8 mouse cellular contexts compared by ENCODE assay signal in genomic region chr17:26947231-26948100, GRCm38 (mm10). TPM values are rescaled to one million over a fixed set of nuclear protein-coding genes. Genes with fewer than 3 reads are reported as not detected.
DNase-seq lines count a peak whose midpoint lies in the region; ATAC-seq and TF ChIP-seq lines count a peak whose summit lies in the region.

No protein-coding gene starts in this region.

- no peak overlapping the region for H3K4me3 ChIP-seq in kidney, embryonic 16.5 days (ENCODE audit: low read length)
- H3K4me3 ChIP-seq in embryonic facial prominence, embryonic 10.5 days: peak overlapping the region; percentile 66
- peak overlapping the region; percentile 56 for H3K4me3 ChIP-seq in hindbrain, embryonic 10.5 days
- H3K4me3 ChIP-seq in midbrain, embryonic 11.5 days (ENCODE audit: low read depth, low read length): peak overlapping the region; percentile 28
- H3K4me3 ChIP-seq in thymus, adult 2 months (ENCODE audit: control insufficient read depth, insufficient read depth, low read length): no peak overlapping the region

- no peaks in the 10 kb centered on the region for H3K36me3 ChIP-seq in kidney, embryonic 16.5 days (ENCODE audit: insufficient read depth, low read length)
- H3K36me3 ChIP-seq in embryonic facial prominence, embryonic 10.5 days (replicated peaks): peaks cover 7% of the 10 kb centered on the region
- H3K36me3 ChIP-seq in hindbrain, embryonic 10.5 days: peaks cover 13% of the 10 kb centered on the region; the same call in 1 of the 2 replicates
- H3K36me3 ChIP-seq in midbrain, embryonic 11.5 days (ENCODE audit: control insufficient read depth, insufficient read depth, low read length): no peaks in the 10 kb centered on the region
- no peaks in the 10 kb centered on the region for H3K36me3 ChIP-seq in thymus, adult 2 months (ENCODE audit: control insufficient read depth, insufficient read depth, low read length)

- TF ChIP-seq POLR2A in thymus, adult 2 months (IDR thresholded peaks at IDR 0.05; ENCODE audit: control insufficient read depth, extremely low read depth, insufficient read depth, low read length, poor library complexity): no peak

- H3K9ac ChIP-seq in kidney, embryonic 16.5 days (replicated peaks; ENCODE audit: low read length): peak overlapping the region; percentile 80
- peak overlapping the region; percentile 71; the same call in 1 of the 2 replicates for H3K9ac ChIP-seq in midbrain, embryonic 11.5 days (ENCODE audit: low read length)

- H3K4me1 ChIP-seq in kidney, embryonic 16.5 days (ENCODE audit: insufficient read depth, low read length): peaks cover 62% of the 10 kb centered on the region
- H3K4me1 ChIP-seq in embryonic facial prominence, embryonic 10.5 days: peaks cover 81% of the 10 kb centered on the region
- peaks cover 93% of the 10 kb centered on the region for H3K4me1 ChIP-seq in hindbrain, embryonic 10.5 days (replicated peaks)
- peaks cover 60% of the 10 kb centered on the region for H3K4me1 ChIP-seq in midbrain, embryonic 11.5 days (ENCODE audit: control insufficient read depth, insufficient read depth, low read length)
- peaks cover 27% of the 10 kb centered on the region for H3K4me1 ChIP-seq in thymus, adult 2 months (replicated peaks; ENCODE audit: control insufficient read depth, insufficient read depth, low read length)

- ATAC-seq in kidney, embryonic 16.5 days (ENCODE audit: low FRiP score, low TSS enrichment): no peak
- no peak for ATAC-seq in midbrain, embryonic 11.5 days (ENCODE audit: low FRiP score)
- no peak for ATAC-seq in megakaryocyte-erythroid progenitor cell, adult 5-6 weeks (replicated peaks; ENCODE audit: low FRiP score, low TSS enrichment, poor library complexity, severe bottlenecking)

- TF ChIP-seq CTCF in thymus, adult 2 months (IDR thresholded peaks at IDR 0.05; ENCODE audit: borderline replicate concordance, control insufficient read depth, extremely low read depth, insufficient read depth, low read length, poor library complexity): no peak

- no peaks in the 10 kb centered on the region for H3K9me3 ChIP-seq in kidney, embryonic 16.5 days (ENCODE audit: low read length)
- H3K9me3 ChIP-seq in embryonic facial prominence, embryonic 10.5 days: no peaks in the 10 kb centered on the region
- no peaks in the 10 kb centered on the region for H3K9me3 ChIP-seq in hindbrain, embryonic 10.5 days
- no peaks in the 10 kb centered on the region for H3K9me3 ChIP-seq in midbrain, embryonic 11.5 days (ENCODE audit: control insufficient read depth, low read length)

- no peak for DNase-seq in kidney, postnatal 10 days
- no peak for DNase-seq in embryonic facial prominence, embryonic 10.5 days (ENCODE audit: low spot score)
- DNase-seq in hindbrain, embryonic 10.5 days (ENCODE audit: low spot score): no peak
- peak; percentile 91 for DNase-seq in midbrain, embryonic 11.5 days (ENCODE audit: low spot score, missing footprints)
- no peak for DNase-seq in thymus, adult 2 months
- no peak for DNase-seq in thymus, postnatal 10 days (ENCODE audit: low spot score in 2 of 2)

- H3K27ac ChIP-seq in kidney, embryonic 16.5 days (ENCODE audit: low read length): peak overlapping the region; percentile 82; the same call in 1 of the 2 replicates
- H3K27ac ChIP-seq in embryonic facial prominence, embryonic 10.5 days (replicated peaks): peak overlapping the region; percentile 84
- H3K27ac ChIP-seq in hindbrain, embryonic 10.5 days: peak overlapping the region; percentile 87
- H3K27ac ChIP-seq in midbrain, embryonic 11.5 days (ENCODE audit: low read depth, low read length): peak overlapping the region; percentile 52
- no peak overlapping the region for H3K27ac ChIP-seq in thymus, adult 2 months (ENCODE audit: control insufficient read depth, insufficient read depth, low read length)

- 56% methylated on average over 12 of the region's 12 CpGs for WGBS in kidney, embryonic 16.5 days
- WGBS in embryonic facial prominence, embryonic 10.5 days: 45% methylated on average over 12 of the region's 12 CpGs
- 27% methylated on average over 12 of the region's 12 CpGs for WGBS in hindbrain, embryonic 10.5 days
- 26% methylated on average over 12 of the region's 12 CpGs for WGBS in midbrain, embryonic 11.5 days
- 88% methylated on average over 12 of the region's 12 CpGs for WGBS in thymus, adult 2 months

- no peaks in the 10 kb centered on the region for H3K27me3 ChIP-seq in kidney, embryonic 16.5 days (ENCODE audit: insufficient read depth, low read length)
- H3K27me3 ChIP-seq in embryonic facial prominence, embryonic 10.5 days (replicated peaks; ENCODE audit: low read depth, poor library complexity, severe bottlenecking): peaks cover 31% of the 10 kb centered on the region
- H3K27me3 ChIP-seq in hindbrain, embryonic 10.5 days (ENCODE audit: insufficient read depth, poor library complexity, severe bottlenecking): 0 out of 2 replicates have a peak, but pooled peaks cover 8% of the 10 kb centered on the region
- H3K27me3 ChIP-seq in midbrain, embryonic 11.5 days (ENCODE audit: control insufficient read depth, insufficient read depth, low read length): no peaks in the 10 kb centered on the region
- peaks cover 10% of the 10 kb centered on the region; the same call in 1 of the 2 replicates for H3K27me3 ChIP-seq in thymus, adult 2 months (ENCODE audit: control insufficient read depth, insufficient read depth, low read length)

- H3K4me2 ChIP-seq in kidney, embryonic 16.5 days (replicated peaks; ENCODE audit: low read depth, low read length): peak overlapping the region; percentile 88
- H3K4me2 ChIP-seq in midbrain, embryonic 11.5 days: peak overlapping the region; percentile 78

RNA-seq across cellular contexts. Expression of gene Syngap1, which starts 6.4 kb away (rescaled TPM):
- 1.1 and 2.2 TPM in 2 replicates for polyA plus RNA-seq in kidney, embryonic 16.5 days (2015; fragmentation: Nextera tagmentation; extraction: Ambion mirVana)
- polyA plus RNA-seq in embryonic facial prominence, embryonic 10.5 days (2016; fragmentation: Nextera tagmentation; extraction: Ambion mirVana): 1.4 and 1.6 TPM in 2 replicates
- polyA plus RNA-seq in hindbrain, embryonic 10.5 days (2016; fragmentation: Nextera tagmentation; extraction: Ambion mirVana): 2.0 TPM in 2 replicates
- 1.8 and 2.3 TPM in 2 replicates for polyA plus RNA-seq in midbrain, embryonic 11.5 days (2014; fragmentation: Nextera tagmentation; extraction: Ambion mirVana)
- 7.6 and 7.7 TPM in 2 replicates for polyA plus RNA-seq in thymus, adult 2 months (2012; rRNA removed)
- total RNA-seq in megakaryocyte-erythroid progenitor cell, adult 5-6 weeks (2014; fragmentation: Nextera tagmentation): 18.2 and 33.6 TPM in 2 replicates
- 7.7 and 9.1 TPM in 2 replicates for total RNA-seq in megakaryocyte-erythroid progenitor cell, adult 5-6 weeks (2017)

RNA-seq across cellular contexts. Expression of gene Cuta, which starts 8.1 kb away (rescaled TPM):
- 187 and 203 TPM in 2 replicates for polyA plus RNA-seq in kidney, embryonic 16.5 days (2015; fragmentation: Nextera tagmentation; extraction: Ambion mirVana)
- polyA plus RNA-seq in embryonic facial prominence, embryonic 10.5 days (2016; fragmentation: Nextera tagmentation; extraction: Ambion mirVana): 176 and 182 TPM in 2 replicates
- 186 and 189 TPM in 2 replicates for polyA plus RNA-seq in hindbrain, embryonic 10.5 days (2016; fragmentation: Nextera tagmentation; extraction: Ambion mirVana)
- polyA plus RNA-seq in midbrain, embryonic 11.5 days (2014; fragmentation: Nextera tagmentation; extraction: Ambion mirVana): 146 and 157 TPM in 2 replicates
- polyA plus RNA-seq in thymus, adult 2 months (2012; rRNA removed): 235 and 251 TPM in 2 replicates
- 154 and 184 TPM in 2 replicates for total RNA-seq in megakaryocyte-erythroid progenitor cell, adult 5-6 weeks (2014; fragmentation: Nextera tagmentation)
- 55.2 and 93.0 TPM in 2 replicates for total RNA-seq in megakaryocyte-erythroid progenitor cell, adult 5-6 weeks (2017)

RNA-seq across cellular contexts. Expression of gene Phf1, which starts 14.6 kb away (rescaled TPM):
- 9.3 and 9.4 TPM in 2 replicates for polyA plus RNA-seq in kidney, embryonic 16.5 days (2015; fragmentation: Nextera tagmentation; extraction: Ambion mirVana)
- 3.8 and 4.7 TPM in 2 replicates for polyA plus RNA-seq in embryonic facial prominence, embryonic 10.5 days (2016; fragmentation: Nextera tagmentation; extraction: Ambion mirVana)
- 4.5 and 8.2 TPM in 2 replicates for polyA plus RNA-seq in hindbrain, embryonic 10.5 days (2016; fragmentation: Nextera tagmentation; extraction: Ambion mirVana)
- 3.6 and 3.7 TPM in 2 replicates for polyA plus RNA-seq in midbrain, embryonic 11.5 days (2014; fragmentation: Nextera tagmentation; extraction: Ambion mirVana)
- 125 and 132 TPM in 2 replicates for polyA plus RNA-seq in thymus, adult 2 months (2012; rRNA removed)
- 8.2 and 11.6 TPM in 2 replicates for total RNA-seq in megakaryocyte-erythroid progenitor cell, adult 5-6 weeks (2014; fragmentation: Nextera tagmentation)
- 2.2 and 2.8 TPM in 2 replicates for total RNA-seq in megakaryocyte-erythroid progenitor cell, adult 5-6 weeks (2017)

RNA-seq across cellular contexts. Expression of gene Zbtb9, which starts 25.5 kb away (rescaled TPM):
- 19.9 and 20.1 TPM in 2 replicates for polyA plus RNA-seq in kidney, embryonic 16.5 days (2015; fragmentation: Nextera tagmentation; extraction: Ambion mirVana)
- polyA plus RNA-seq in embryonic facial prominence, embryonic 10.5 days (2016; fragmentation: Nextera tagmentation; extraction: Ambion mirVana): 20.1 and 20.6 TPM in 2 replicates
- 16.5 and 19.9 TPM in 2 replicates for polyA plus RNA-seq in hindbrain, embryonic 10.5 days (2016; fragmentation: Nextera tagmentation; extraction: Ambion mirVana)
- polyA plus RNA-seq in midbrain, embryonic 11.5 days (2014; fragmentation: Nextera tagmentation; extraction: Ambion mirVana): 13.4 and 13.6 TPM in 2 replicates
- 54.6 and 60.7 TPM in 2 replicates for polyA plus RNA-seq in thymus, adult 2 months (2012; rRNA removed)
- total RNA-seq in megakaryocyte-erythroid progenitor cell, adult 5-6 weeks (2014; fragmentation: Nextera tagmentation): 5.5 and 14.6 TPM in 2 replicates
- 18.3 and 22.0 TPM in 2 replicates for total RNA-seq in megakaryocyte-erythroid progenitor cell, adult 5-6 weeks (2017)

RNA-seq across cellular contexts. Expression of gene Kifc5b, which starts 30.6 kb away (rescaled TPM):
- 8.2 and 10.8 TPM in 2 replicates for polyA plus RNA-seq in kidney, embryonic 16.5 days (2015; fragmentation: Nextera tagmentation; extraction: Ambion mirVana)
- polyA plus RNA-seq in embryonic facial prominence, embryonic 10.5 days (2016; fragmentation: Nextera tagmentation; extraction: Ambion mirVana): 11.6 and 12.1 TPM in 2 replicates
- 9.2 and 12.0 TPM in 2 replicates for polyA plus RNA-seq in hindbrain, embryonic 10.5 days (2016; fragmentation: Nextera tagmentation; extraction: Ambion mirVana)
- polyA plus RNA-seq in midbrain, embryonic 11.5 days (2014; fragmentation: Nextera tagmentation; extraction: Ambion mirVana): 3.8 and 6.4 TPM in 2 replicates
- polyA plus RNA-seq in thymus, adult 2 months (2012; rRNA removed): 26.0 and 30.1 TPM in 2 replicates
- total RNA-seq in megakaryocyte-erythroid progenitor cell, adult 5-6 weeks (2014; fragmentation: Nextera tagmentation): 15.6 and 19.6 TPM in 2 replicates
- total RNA-seq in megakaryocyte-erythroid progenitor cell, adult 5-6 weeks (2017): 9.1 and 9.7 TPM in 2 replicates

Comparison
In these comparisons a context has a peak if more than half of its experiments do, and no peak if none do; other contexts are left out.
1. H3K4me3 ChIP-seq: peak in embryonic facial prominence, embryonic 10.5 days (single experiment), hindbrain, embryonic 10.5 days (single experiment) and midbrain, embryonic 11.5 days (single experiment); none in kidney, embryonic 16.5 days (single experiment) and thymus, adult 2 months (single experiment).
2. RNA of gene Phf1, which starts 14.6 kb away (polyA plus RNA-seq): 125 to 132 TPM in thymus, adult 2 months; 9.3 to 9.4 TPM in kidney, embryonic 16.5 days, 4.5 to 8.2 TPM in hindbrain, embryonic 10.5 days, 3.8 to 4.7 TPM in embryonic facial prominence, embryonic 10.5 days and 3.6 to 3.7 TPM in midbrain, embryonic 11.5 days; every median in the first group is over 10 times any median in the second.